ENCODE assay signal across 12 mouse cellular contexts in the genomic region with DNA sequence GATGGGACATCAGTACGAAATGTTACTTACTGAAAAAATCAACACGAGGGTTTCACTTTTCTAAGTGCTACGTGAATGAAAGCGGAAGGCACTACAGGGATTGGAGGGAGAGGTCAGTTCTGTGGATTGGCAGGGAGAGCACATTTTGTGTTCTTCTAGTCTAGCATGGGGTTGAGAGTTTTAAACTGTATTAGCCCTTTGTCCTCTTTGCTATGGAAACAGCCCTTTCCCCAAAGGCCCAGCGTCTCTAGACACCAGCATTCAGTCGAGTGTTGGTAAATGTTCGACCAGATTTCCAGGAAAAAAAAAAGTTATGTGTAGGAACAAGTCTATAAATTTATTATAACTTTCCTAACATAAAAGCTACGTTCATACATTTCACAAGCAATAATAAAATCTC.
A peak's percentile ranks its signal among the peaks of the same experiment; 100 is the strongest.
DNase-seq lines count a peak whose midpoint lies in the region; ATAC-seq and TF ChIP-seq lines count a peak whose summit lies in the region.
"Had no signal": no experiment of that assay in that cellular context is flagged by ENCODE, and none has a peak within 500 bp of the region (broad histone marks: within the 10 kb centered on the region; RNA-seq: fewer than 3 reads in every experiment).

No protein-coding gene starts in this region.

- H3K27ac ChIP-seq in lung, embryonic 16.5 days (ENCODE audit: low read length): peak overlapping the region; percentile 1; the same call in 1 of the 2 replicates
- peak overlapping the region; percentile 29; the same call in 1 of the 2 replicates for H3K27ac ChIP-seq in intestine, embryonic 15.5 days
- peak overlapping the region; percentile 72 for H3K27ac ChIP-seq in kidney, embryonic 16.5 days (ENCODE audit: low read length)
- H3K27ac ChIP-seq in stomach, embryonic 16.5 days (ENCODE audit: low read length): peak overlapping the region; percentile 70
- H3K27ac ChIP-seq in forebrain, embryonic 16.5 days (ENCODE audit: low read length): no peak overlapping the region
- no peak overlapping the region for H3K27ac ChIP-seq in layer of hippocampus, adult 2 months
- H3K27ac ChIP-seq: heart, embryonic 13.5 days; hindbrain, embryonic 15.5 days; liver, embryonic 15.5 days; midbrain, embryonic 15.5 days had no signal

- no peak for DNase-seq in lung, postnatal 36 days
- DNase-seq in layer of hippocampus, adult 2 months (ENCODE audit: low spot score in 2 of 2): no peak
- DNase-seq: adrenal gland, postnatal 25 days had no signal

- H3K4me2 ChIP-seq in lung, embryonic 16.5 days (ENCODE audit: low read depth, low read length): no peak overlapping the region
- H3K4me2 ChIP-seq in intestine, embryonic 15.5 days (replicated peaks): no peak overlapping the region
- H3K4me2 ChIP-seq in kidney, embryonic 16.5 days (replicated peaks; ENCODE audit: low read depth, low read length): no peak overlapping the region; the same call in 1 of the 2 replicates
- H3K4me2 ChIP-seq in stomach, embryonic 16.5 days (ENCODE audit: low read depth, low read length): no peak overlapping the region
- no peak overlapping the region for H3K4me2 ChIP-seq in forebrain, embryonic 16.5 days (ENCODE audit: low read length)
- H3K4me2 ChIP-seq: heart, embryonic 13.5 days; hindbrain, embryonic 15.5 days; liver, embryonic 15.5 days; midbrain, embryonic 15.5 days had no signal

- TF ChIP-seq CTCF in layer of hippocampus, adult 2 months (conservative IDR thresholded peaks at IDR 0.05): no peak

- 35% methylated on average over 8 of the region's 8 CpGs for WGBS in lung, embryonic 16.5 days
- WGBS in intestine, embryonic 15.5 days: 47% methylated on average over 8 of the region's 8 CpGs
- WGBS in kidney, embryonic 16.5 days: 52% methylated on average over 8 of the region's 8 CpGs
- 42% methylated on average over 8 of the region's 8 CpGs for WGBS in stomach, embryonic 16.5 days
- WGBS in forebrain, embryonic 16.5 days: 66% methylated on average over 8 of the region's 8 CpGs

- no peak overlapping the region for H3K4me3 ChIP-seq in lung, embryonic 16.5 days (ENCODE audit: low read length)
- H3K4me3 ChIP-seq in intestine, embryonic 15.5 days (replicated peaks): no peak overlapping the region
- no peak overlapping the region for H3K4me3 ChIP-seq in kidney, embryonic 16.5 days (ENCODE audit: low read length)
- no peak overlapping the region for H3K4me3 ChIP-seq in stomach, embryonic 16.5 days (replicated peaks; ENCODE audit: low read length)
- no peak overlapping the region for H3K4me3 ChIP-seq in forebrain, embryonic 16.5 days (replicated peaks; ENCODE audit: low read length)
- no peak overlapping the region for H3K4me3 ChIP-seq in layer of hippocampus, adult 2 months
- H3K4me3 ChIP-seq: heart, embryonic 13.5 days; hindbrain, embryonic 15.5 days; liver, embryonic 15.5 days; midbrain, embryonic 15.5 days had no signal

- H3K9me3 ChIP-seq in lung, embryonic 16.5 days (ENCODE audit: control insufficient read depth, low read length): no peaks in the 10 kb centered on the region
- no peaks in the 10 kb centered on the region for H3K9me3 ChIP-seq in intestine, embryonic 15.5 days
- H3K9me3 ChIP-seq in kidney, embryonic 16.5 days (ENCODE audit: low read length): no peaks in the 10 kb centered on the region
- no peaks in the 10 kb centered on the region for H3K9me3 ChIP-seq in stomach, embryonic 16.5 days (replicated peaks; ENCODE audit: control insufficient read depth, low read length)
- no peaks in the 10 kb centered on the region for H3K9me3 ChIP-seq in forebrain, embryonic 16.5 days (ENCODE audit: control insufficient read depth, low read length)
- H3K9me3 ChIP-seq: heart, embryonic 13.5 days; hindbrain, embryonic 15.5 days; liver, embryonic 15.5 days; midbrain, embryonic 15.5 days had no signal

- no peaks in the 10 kb centered on the region for H3K36me3 ChIP-seq in lung, embryonic 16.5 days (ENCODE audit: control insufficient read depth, insufficient read depth, low read length)
- H3K36me3 ChIP-seq in intestine, embryonic 15.5 days: no peaks in the 10 kb centered on the region
- H3K36me3 ChIP-seq in kidney, embryonic 16.5 days (ENCODE audit: insufficient read depth, low read length): no peaks in the 10 kb centered on the region
- H3K36me3 ChIP-seq in stomach, embryonic 16.5 days (ENCODE audit: control insufficient read depth, insufficient read depth, low read length): no peaks in the 10 kb centered on the region
- no peaks in the 10 kb centered on the region for H3K36me3 ChIP-seq in forebrain, embryonic 16.5 days (ENCODE audit: control insufficient read depth, insufficient read depth)
- H3K36me3 ChIP-seq: heart, embryonic 13.5 days; hindbrain, embryonic 15.5 days; liver, embryonic 15.5 days; midbrain, embryonic 15.5 days had no signal

- H3K4me1 ChIP-seq in lung, embryonic 16.5 days (replicated peaks; ENCODE audit: control insufficient read depth, insufficient read depth, low read length): peaks cover 32% of the 10 kb centered on the region
- H3K4me1 ChIP-seq in intestine, embryonic 15.5 days (replicated peaks): peaks cover 54% of the 10 kb centered on the region
- peaks cover 78% of the 10 kb centered on the region for H3K4me1 ChIP-seq in kidney, embryonic 16.5 days (ENCODE audit: insufficient read depth, low read length)
- peaks cover 60% of the 10 kb centered on the region for H3K4me1 ChIP-seq in stomach, embryonic 16.5 days (ENCODE audit: control insufficient read depth, insufficient read depth, low read length)
- peaks cover 5% of the 10 kb centered on the region for H3K4me1 ChIP-seq in forebrain, embryonic 16.5 days (replicated peaks; ENCODE audit: control insufficient read depth, insufficient read depth, low read length)
- H3K4me1 ChIP-seq: liver, embryonic 15.5 days had no signal

- no peak for ATAC-seq in lung, embryonic 16.5 days (ENCODE audit: low read depth)
- no peak for ATAC-seq in intestine, embryonic 15.5 days
- no peak for ATAC-seq in kidney, embryonic 16.5 days (ENCODE audit: low FRiP score, low TSS enrichment)
- ATAC-seq in stomach, embryonic 16.5 days (ENCODE audit: insufficient read depth, low FRiP score): no peak
- ATAC-seq in forebrain, embryonic 16.5 days: no peak
- ATAC-seq: midbrain, embryonic 15.5 days had no signal

- no peaks in the 10 kb centered on the region for H3K27me3 ChIP-seq in lung, embryonic 16.5 days (ENCODE audit: control insufficient read depth, insufficient read depth, low read depth, low read length)
- no peaks in the 10 kb centered on the region for H3K27me3 ChIP-seq in intestine, embryonic 15.5 days (replicated peaks)
- no peaks in the 10 kb centered on the region for H3K27me3 ChIP-seq in kidney, embryonic 16.5 days (ENCODE audit: insufficient read depth, low read length)
- H3K27me3 ChIP-seq in stomach, embryonic 16.5 days (ENCODE audit: control insufficient read depth, insufficient read depth, low read length): no peaks in the 10 kb centered on the region
- H3K27me3 ChIP-seq in forebrain, embryonic 16.5 days (replicated peaks; ENCODE audit: control insufficient read depth, insufficient read depth, low read length): no peaks in the 10 kb centered on the region
- H3K27me3 ChIP-seq: heart, embryonic 13.5 days; hindbrain, embryonic 15.5 days; liver, embryonic 15.5 days; midbrain, embryonic 15.5 days had no signal

- H3K9ac ChIP-seq in lung, embryonic 16.5 days (ENCODE audit: low read length): no peak overlapping the region
- H3K9ac ChIP-seq in intestine, embryonic 15.5 days: no peak overlapping the region
- H3K9ac ChIP-seq in kidney, embryonic 16.5 days (replicated peaks; ENCODE audit: low read length): no peak overlapping the region
- 0 out of 2 replicates have a peak overlapping the region, but pooled peaks have one; percentile 4 for H3K9ac ChIP-seq in stomach, embryonic 16.5 days (ENCODE audit: low read length)
- no peak overlapping the region for H3K9ac ChIP-seq in forebrain, embryonic 16.5 days (replicated peaks; ENCODE audit: low read depth, low read length)
- H3K9ac ChIP-seq: heart, embryonic 13.5 days; hindbrain, embryonic 15.5 days; liver, embryonic 15.5 days; midbrain, embryonic 15.5 days had no signal

Comparison
In these comparisons a context has a peak if more than half of its experiments do, and no peak if none do; other contexts are left out.
1. H3K27ac ChIP-seq: peak in lung, embryonic 16.5 days (single experiment), intestine, embryonic 15.5 days (single experiment), kidney, embryonic 16.5 days (single experiment) and stomach, embryonic 16.5 days (single experiment); none in forebrain, embryonic 16.5 days (single experiment) and layer of hippocampus, adult 2 months (single experiment).